Mouse (Mus musculus) gastrocnemius, postnatal 10 days (tissue): ENCODE measurements around the gene Sipa1l2. TPM values are rescaled to one million over a fixed set of nuclear protein-coding genes. Genes with fewer than 3 reads are reported as not detected.
"Not testable (repeated sequence)": the region's sequence is repeated elsewhere in the genome, so short reads cannot be mapped to it uniquely, and the experiment has no call there.

Experiments used
- DNase-seq: peaks from one replicate; pipeline ENCODE4 v3.0.0; 2021; ENCODE audit warnings: mixed read lengths
- total RNA-seq, 2 experiments: library from RNA; stranded (reverse); gene quantifications; 2 replicates each; pipeline ENCODE4 v1.2.3; 2021

The Sipa1l2 gene
- total RNA-seq, 2 experiments from 2014 or later: 12.9 to 16.7 TPM

DNA sequence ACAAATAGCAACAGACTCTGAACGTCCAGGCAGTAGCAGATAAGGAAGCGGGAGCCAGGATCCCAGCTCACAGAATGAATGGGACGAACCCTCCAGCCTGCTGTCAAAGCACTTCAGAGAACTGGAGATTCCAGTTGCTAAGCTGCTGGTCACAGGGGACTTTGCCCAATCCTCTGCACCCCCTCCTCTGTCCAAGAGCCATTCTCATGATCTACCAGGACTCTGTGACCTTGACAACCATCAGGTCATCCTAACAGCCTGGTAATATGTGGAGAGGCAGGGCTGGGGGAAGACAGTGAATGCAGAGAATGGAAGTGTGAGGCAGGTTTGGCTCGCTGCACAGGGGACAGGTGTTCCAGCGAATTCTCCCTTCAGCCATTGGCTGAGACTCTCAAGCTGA, 163.2 kb downstream of the Sipa1l2 start:
- DNase-seq: no peak

DNA sequence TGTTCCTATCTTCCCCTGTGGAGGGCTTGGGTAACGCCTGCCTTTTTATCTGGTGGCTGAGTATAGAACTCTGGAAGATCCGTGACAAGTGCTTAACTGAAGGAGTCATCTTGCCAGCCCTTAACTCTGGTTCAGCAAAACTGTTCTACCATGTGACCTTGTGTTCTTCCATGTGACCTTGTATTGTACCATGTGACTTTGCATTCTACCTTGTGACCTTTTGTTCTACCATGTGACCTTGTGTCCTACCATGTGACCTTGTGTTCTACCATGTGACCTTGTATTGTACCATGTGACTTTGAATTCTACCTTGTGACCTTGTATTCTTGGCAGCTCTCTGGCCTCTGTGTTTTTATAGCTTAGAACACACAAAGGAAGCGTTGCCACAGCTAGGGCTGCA, 168.3 kb downstream of the Sipa1l2 start:
- DNase-seq: no peak

DNA sequence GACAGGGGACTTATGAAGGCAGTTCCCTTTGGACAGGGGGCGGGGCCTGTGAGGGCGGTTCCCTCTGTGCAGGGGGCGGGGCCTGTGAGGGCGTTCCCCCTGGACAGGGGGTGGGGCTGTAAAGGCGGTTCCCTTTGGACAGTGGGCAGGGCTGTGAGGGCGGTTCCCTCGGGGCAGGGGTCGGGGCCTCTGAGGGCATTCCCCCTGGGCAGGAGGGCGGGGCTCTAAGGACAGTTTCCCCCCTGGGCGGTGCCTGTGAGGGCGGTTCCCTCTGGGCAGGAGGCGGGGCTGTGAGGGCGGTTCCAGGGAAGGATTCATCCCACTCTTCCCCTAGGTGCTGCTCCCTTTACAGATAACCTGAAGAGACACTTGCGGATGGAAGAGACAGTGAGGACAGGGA, 171.6 kb downstream of the Sipa1l2 start:
- DNase-seq: no peak

DNA sequence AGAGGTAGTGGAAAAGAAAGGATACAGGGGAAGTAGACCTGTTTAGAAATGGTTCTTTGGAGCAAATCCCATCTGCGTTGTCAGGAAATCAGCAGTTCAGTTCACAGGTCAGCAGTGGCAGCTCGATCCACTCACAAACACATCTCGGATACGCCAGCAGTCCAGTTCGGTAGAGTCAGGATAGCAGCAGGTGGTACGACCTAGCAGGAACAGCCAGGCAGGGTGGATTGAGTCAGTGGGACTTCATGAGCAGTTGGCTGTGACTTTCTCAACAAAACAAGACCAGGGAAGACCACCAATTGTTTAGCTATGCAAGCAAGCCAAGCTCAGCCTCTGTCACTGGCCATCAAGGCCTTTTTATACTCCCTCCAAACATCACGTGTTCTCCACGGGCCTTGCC, 173.9 kb downstream of the Sipa1l2 start:
- DNase-seq: not testable (repeated sequence)

DNA sequence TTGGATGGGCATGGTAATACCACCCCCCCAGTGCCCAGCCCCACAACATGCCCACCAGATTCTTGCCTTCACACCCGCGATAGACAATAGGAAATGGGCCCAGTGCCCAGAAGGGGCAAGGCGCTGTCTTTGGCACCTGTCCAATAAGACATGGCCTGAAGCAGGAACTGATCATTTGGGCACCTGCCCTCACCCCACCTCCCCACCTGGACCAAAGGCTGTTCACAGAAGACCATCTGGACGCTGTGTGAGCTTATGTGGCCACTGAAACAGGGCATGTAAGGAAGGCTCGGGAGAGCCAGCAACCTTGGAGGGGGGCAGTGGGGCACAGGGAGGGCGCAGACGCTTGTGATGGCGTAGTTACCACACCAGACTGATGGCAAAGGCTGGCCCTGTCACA, 174.6 kb downstream of the Sipa1l2 start:
- DNase-seq: no peak

DNA sequence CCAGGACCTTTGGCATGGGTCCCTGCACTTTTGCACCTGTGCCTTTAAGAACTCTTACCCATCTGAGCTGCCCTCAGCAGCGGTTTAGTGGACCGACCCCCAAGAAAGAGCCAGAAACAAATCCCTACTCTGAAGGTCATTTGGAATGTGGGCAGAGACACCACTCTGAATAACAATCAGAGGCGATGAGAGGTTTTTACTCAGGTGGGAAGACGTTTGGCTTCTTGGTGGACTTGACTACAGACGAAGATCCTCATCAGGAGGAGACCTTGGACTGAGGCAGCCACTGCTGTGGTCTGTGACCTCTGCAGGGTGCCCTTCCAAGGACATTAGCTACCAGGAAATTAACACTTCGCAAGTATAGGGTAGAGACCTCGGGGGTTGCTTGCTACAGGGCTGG, 177.9 kb downstream of the Sipa1l2 start:
- no peak for DNase-seq

DNA sequence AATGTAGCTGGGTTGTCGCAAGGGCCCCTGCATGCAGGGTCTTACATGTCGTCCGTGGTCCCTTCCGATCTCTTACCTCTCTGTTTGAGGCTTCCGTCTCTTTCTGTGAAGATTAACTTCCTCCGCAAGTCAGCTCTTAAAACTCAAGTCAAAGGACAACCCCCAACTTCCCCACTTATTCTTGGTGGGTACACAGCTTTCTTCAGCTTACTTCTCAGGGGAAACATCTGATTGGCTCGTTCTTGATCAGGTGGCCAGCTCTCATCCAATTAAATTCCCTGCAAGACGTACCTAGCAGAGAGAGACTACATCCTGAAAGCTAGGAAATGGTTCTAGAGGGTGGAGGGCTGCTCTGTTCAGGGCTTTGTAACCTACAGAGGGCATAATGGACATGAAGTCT, 178.3 kb downstream of the Sipa1l2 start:
- no peak for DNase-seq

DNA sequence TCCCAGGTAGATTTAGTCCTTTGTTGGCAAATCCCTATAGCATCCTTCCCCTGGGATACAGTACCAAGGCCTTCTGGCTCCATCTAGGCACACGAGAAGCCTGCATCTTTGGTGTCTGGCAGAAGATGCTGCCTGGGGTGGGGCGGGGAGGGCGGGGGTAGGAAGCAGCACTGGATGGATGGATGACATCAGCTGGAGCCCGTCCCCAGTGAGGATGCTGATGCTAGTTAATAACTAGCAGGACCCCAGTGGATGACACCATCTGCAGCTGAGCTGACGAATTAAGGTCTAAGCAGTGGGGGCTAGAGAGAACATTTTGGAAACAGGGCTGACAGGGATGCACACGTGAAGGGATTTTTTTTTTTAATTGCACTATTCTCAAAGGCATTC, 179.1 kb downstream of the Sipa1l2 start:
- no peak for DNase-seq

DNA sequence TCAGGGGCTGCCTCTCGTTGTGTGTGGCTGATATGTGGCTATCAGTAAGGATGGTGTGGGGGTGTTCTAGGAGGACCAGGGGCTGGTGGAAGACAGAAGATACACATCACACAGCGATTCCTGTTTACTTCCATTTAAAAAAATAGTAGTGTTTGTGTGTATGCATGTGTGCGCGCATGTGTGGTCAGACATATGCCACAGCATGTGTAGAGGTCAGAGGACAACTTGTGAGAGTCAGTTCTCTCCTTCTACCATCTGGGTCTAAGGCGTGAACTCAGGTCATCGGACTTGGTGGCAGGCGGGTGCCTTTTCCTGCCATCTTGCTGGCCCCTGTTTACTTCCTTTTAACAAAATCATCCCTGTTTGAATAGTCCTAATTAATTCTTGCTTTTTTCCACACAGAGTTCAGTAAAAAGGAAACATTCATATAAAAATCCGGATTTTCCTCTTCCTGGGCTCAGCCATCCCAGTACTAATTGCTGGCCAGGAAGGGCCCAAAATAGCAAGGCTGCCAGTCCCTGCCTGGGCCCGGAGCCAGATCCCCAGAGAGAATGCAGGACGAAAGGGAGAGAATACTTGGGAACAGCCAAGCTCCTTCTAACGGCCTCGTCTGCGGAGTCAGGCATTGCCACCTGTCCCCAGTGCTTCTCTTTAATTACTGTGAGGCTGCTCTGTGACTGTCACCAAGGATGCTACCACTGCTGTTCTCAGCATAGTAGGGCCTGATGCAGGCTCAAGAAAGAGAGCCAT, 179.7 kb downstream of the Sipa1l2 start:
- DNase-seq: peak; percentile 73

DNA sequence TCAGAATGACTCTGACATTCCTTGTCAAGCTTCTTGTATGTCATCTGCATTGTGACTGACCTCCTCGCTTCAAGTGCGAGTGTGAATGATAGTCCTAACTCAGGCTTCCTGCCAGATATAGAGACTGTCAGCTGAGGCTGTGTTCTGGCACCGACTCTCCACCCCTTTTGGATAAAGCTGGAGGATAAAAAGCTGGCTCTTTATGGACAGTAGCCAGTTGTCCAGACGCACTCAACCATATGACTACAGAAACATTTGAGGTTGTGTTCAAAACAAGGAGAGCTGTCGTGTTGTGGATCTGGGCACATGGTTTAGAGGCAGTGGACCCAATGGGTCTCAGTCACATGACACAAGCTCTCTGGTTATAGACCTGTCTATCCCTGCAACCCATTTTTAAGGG, 180.3 kb downstream of the Sipa1l2 start:
- DNase-seq: no peak

DNA sequence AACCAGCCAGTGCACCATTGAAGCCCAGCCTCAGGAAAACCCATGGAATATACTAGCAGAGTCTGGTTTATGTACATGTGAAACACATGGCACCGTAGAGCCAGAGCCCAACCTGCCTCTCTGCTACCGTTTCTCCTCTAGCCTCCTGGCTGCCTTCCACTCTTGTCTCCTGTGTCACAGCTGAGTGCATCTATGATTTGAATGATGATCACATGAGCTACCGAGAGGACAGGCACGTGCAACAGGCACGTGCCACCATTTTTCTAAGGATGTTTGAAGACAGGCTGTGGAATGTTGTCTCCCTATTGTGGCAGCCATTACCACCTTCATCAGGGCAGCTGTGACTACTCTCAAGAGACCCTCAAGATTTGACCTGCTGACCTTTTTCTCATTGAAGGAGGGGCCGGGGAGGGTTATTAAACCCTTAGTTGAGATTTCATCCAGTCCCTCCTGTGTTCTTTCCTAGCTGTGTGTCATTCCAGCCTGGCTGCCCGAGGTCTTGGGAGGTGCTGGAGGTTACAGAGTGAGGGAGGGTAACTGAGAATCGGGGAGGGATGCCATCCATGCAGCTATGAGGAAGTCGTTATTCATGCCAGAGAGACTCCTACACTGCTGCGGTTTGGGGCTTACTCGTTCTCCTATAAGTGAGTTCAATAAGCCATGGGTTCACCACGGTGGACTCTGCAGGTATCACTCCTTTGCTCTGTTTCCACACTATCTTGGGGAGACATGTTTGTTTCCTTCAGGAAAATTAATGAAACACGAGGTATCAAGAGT, 181.0 kb downstream of the Sipa1l2 start:
- DNase-seq: no peak

DNA sequence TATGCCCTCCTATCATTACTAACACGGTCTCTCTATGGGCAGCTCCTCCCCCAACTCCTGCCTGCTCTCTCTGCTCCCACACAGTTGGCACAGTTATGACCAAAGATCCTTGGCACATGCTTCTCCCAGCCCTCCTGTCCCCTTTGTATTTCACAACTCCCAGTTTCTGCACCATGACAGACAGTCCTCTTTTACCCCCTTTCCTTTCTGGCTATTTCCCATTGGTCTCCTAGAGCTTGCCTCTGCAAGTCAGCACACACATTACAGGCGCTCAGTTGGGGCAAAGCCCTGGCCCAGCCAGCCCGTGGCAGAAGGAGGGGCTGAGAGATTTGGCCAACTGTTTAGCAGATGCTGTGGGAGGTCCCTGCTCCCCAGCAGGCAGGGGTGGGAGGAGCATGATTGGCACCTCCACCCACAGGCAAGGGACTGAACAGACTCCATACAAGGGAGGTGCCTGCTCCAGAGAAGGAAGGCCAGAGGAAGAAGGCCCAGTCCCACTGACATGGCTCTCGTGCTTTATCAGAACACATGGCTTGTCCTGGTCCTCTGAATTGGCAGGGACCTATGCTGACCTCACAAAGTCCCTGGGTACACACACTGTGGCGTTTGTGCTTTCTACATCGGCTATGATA, 184.0 kb downstream of the Sipa1l2 start:
- peak; percentile 46 for DNase-seq

DNA sequence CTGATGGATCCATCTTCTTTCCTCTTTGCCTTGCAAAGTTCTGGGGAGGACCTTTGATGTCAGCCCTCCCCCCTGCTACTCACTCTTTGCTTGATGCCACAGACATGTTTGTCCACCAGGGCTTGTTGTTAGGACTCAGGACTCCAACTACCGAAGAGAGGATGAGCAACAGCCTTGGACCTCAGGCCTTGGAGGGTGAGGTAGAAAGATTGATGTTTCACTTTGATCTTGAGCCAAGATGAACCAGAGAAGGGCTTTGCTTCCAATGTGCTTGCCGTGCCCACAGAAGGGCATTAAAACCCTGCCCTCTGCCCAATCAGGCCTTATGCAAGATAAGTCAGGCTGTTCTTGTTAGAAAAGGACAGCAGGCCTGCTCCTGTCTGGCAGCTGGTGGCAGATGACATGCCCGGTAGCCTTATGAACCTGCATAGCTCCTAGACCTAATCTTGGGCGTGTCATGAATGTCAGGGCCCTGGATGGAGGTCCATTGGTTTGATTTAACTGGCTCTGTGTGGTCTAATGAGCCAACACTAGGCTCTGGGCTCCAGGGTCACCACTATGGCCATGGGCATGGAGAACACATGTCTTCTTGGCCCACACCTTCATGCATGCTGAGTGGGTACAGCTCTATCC, 184.9 kb downstream of the Sipa1l2 start:
- DNase-seq: no peak

DNA sequence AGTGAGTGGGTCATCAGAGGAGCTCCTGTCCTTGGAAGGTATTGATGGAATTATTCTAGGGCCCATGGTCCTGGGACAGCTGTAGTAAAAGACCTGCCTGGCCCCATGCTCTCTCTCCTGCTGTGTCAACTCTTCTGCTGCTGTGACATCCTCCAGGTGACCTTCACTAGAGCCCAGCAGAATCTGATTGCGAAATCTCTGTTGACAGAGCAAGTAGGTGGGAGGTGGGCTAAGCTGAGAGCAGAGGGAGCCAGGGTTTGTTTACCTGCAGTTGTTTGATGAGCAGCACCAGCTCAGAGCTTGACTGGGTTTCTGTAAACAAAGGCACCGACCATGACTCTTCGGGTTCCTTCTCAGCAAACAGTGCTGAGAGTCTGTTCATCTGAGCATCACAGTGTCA, 187.9 kb downstream of the Sipa1l2 start:
- DNase-seq: no peak

DNA sequence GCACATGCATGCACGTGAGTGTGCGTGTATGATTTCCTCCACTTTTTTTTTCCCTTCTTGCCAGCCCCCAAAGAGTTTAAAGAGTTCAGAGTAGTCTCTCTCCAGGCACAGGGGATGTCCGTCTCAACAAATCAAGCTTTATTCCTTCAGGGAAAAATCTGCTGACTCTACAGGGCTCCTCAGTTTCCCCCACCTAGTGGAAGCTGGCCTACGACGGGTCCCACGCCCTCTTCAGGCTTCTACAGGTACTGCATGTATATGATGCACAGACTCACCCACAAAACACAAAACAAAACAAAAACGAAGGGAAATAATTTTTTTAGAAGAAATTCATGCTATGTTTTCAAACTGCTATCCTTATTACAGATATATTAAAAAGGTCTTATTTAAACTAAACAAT, 189.7 kb downstream of the Sipa1l2 start:
- DNase-seq: no peak

DNA sequence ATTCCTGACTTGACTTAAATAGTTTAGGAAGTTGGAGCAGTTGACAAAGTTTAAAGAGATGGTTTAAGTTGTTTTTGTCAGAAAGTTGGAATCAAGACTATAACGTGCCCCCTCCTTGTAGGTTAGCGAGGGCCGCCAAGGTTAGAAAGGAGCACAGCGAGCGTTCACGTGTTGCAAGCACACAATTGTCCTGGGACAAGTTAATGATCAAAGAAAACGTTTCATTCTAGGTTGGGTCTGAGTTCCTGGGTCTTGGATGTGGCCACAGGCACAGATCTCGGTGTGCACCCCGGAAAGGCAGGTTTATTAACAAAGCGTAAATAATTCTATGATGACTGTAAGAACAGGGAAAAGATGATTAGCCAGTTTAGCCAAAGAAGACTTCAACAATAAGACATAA, 190.5 kb downstream of the Sipa1l2 start:
- no peak for DNase-seq

DNA sequence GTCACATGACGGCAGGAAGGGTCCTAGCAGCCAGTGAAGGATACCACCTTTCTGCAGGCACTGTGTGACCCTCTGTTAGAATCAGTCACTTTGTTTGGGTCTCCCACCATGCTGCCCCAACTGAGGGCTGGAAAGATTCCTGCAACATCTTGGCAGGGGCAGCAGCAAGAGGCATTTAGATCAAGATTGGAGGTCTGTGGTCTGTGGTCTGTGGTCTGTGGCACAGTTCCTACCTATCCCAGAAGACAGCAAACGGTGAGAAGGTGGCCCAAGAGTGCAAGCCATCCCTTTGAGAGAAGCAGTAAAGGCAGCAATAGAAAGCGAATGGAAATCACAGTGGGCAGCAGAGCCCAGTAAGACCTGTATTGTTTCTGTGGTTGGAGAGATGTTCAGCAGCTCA, 191.9 kb downstream of the Sipa1l2 start:
- DNase-seq: no peak

DNA sequence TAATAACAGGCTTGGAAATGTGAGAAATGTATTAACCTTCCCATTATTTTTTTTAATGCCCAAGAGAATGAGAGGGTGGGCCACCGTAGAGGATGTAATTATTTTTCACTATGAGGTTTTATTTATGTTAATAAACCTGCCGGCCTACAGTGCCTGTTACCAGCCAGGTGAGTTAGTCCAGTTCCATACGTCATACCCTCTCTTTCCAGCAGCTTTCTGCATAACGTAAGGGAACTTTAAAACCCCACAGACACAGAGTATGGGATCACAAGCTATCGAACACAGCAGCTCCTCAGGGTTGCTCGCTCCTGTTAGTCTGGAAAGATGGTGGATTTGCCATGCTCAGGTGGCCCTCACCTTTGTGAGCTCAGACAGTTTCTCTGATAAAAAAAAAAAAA, 193.2 kb downstream of the Sipa1l2 start:
- DNase-seq: no peak

DNA sequence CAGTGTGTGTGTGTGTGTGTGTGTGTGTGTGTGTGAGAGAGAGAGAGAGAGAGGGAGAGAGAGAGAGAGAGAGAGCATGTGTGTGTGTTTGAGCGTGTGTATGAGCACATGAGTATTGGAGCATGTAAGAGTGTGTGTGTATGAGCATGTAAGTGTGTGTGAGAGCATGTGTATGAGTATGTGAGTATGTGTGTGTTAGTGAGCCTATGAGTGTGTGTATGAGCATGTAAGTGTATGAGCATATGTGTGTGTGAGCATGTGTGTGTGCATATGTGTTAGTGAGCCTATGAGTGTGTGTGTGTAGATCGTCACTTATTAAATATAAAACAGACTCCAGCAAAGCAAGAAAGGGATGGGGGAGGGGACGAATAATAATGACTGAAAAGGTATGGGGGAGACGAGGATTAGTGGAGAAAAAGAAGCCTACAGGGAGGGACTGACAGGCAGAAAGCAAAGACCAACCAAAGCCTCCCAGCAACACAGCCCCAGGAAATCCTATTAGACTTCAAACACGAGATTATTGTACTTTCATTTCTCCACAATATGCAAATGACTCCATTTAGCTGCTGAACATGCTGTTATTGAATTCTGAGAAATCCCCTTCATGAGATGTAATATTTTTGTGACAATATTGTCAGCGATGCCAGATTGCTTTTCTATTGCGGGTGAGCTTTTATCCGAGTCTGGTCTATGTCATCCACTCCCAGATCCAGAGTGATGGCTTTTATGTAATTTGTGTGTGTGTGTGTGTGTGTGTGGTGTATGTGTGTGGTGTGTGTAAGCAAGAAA, 193.8 kb downstream of the Sipa1l2 start:
- DNase-seq: no peak

DNA sequence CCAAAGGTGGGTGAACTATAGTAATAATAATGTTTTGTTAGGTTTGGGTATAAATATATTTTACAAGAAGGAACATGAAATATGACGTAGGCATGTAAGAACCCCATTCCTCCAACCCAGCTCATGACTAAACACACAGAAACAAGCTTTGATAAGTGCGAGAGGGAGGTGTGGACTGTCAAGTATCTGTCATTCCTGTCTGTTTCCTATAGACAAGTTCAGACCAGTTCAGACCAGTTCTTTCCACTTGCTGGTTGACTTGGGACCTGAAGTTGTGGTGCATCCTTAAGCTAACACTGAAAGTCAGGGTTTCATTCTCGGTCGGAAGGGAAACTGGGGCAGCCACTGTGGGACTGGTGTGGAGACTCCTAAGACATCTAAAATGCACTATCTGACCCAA, 197.0 kb downstream of the Sipa1l2 start:
- DNase-seq: no peak

DNA sequence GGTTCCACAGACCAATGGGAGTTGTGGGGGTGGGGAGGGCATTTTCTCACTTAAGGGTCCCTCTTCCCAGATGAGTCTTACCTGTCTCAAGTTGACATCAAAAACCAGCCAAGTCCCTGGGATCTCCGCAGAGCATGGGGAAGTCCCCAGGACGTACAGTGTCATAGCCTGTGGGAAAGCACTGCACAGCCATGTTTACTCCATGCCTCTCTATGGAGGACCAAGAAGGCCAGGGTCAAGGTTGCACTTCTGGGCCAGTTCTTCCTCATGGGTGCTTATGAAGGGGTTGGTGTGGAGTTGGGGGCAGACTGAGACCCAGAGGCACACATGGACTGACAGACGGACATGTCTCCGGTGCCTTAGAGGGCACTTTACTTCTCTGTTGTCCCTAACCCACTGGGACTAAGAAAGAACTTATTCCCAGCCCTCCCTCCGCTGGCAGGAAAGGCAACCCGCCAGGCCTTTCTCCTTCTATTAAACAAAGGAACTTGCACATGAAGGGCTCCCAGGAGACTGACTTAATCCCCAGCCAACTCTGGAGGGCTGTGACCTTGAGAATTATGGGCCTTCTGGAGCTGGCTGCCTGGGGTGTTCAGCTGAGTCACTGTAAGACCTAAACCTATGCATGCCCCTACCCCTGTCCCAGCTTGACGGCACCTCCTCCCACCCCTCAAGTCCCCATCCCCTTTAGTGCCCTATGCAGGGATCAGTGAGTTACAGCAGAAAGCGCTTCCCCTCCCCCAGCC, 199.9 kb downstream of the Sipa1l2 start:
- no peak for DNase-seq
